Mouse (Mus musculus) small intestine, adult 2 months (tissue): ENCODE results near the gene Trpm1.

Experiments
- CTCF ChIP-seq: fragments of 200-500 bp; IDR thresholded peaks from 2 replicates; pipeline ENCODE4 v1.5.1; 2012; ENCODE audit warnings: low read depth, mild to moderate bottlenecking, control low read depth, inconsistent platforms, low read length, moderate library complexity, mixed read lengths; ENCODE audit not compliant: insufficient replicate concordance, insufficient read length; ENCODE audit errors: extremely low read depth
- POLR2A ChIP-seq: fragments of 200-500 bp; IDR thresholded peaks from 2 replicates; pipeline ENCODE4 v1.6.1; 2012; ENCODE audit warnings: low read depth, mild to moderate bottlenecking, control low read depth, inconsistent platforms, low read length, moderate library complexity

- no peak for TF ChIP-seq CTCF
- TF ChIP-seq POLR2A: no peak
These were observed 82.9 kb downstream of the Trpm1 start for GRCm38 (mm10) chr7:64236521-64236920.
